Mouse (Mus musculus) hindbrain, embryonic 12.5 days (tissue): ENCODE data around the gene Jam2. TPM values are rescaled to one million over a fixed set of nuclear protein-coding genes. Genes with fewer than 3 reads are reported as not detected.

Source experiments
- polyA plus RNA-seq: library from polyadenylated mRNA; unstranded; fragments of >200 nt; fragmentation: Nextera tagmentation; extraction: Ambion mirVana; gene quantifications from 2 replicates; pipeline ENCODE4 v1.2.1, GENCODE M21; 2016

Jam2 gene
- polyA plus RNA-seq, 1 experiment from 2014 or later, result 47.8 TPM

Other genes with a start within 250 kb of the Jam2 start
- gene Mrpl39, start 38.4 kb upstream of the Jam2 start, polyA plus RNA-seq, result 42.7 and 47.0 TPM in 2 replicates
- 36.9 and 38.1 TPM in 2 replicates for gene Gabpa, start 60.8 kb downstream of the Jam2 start, polyA plus RNA-seq
- 660 and 698 TPM in 2 replicates for gene Atp5j, start 61.5 kb downstream of the Jam2 start, polyA plus RNA-seq